Comparison of ENCODE assay signal across 9 mouse cellular contexts in the genomic region with DNA sequence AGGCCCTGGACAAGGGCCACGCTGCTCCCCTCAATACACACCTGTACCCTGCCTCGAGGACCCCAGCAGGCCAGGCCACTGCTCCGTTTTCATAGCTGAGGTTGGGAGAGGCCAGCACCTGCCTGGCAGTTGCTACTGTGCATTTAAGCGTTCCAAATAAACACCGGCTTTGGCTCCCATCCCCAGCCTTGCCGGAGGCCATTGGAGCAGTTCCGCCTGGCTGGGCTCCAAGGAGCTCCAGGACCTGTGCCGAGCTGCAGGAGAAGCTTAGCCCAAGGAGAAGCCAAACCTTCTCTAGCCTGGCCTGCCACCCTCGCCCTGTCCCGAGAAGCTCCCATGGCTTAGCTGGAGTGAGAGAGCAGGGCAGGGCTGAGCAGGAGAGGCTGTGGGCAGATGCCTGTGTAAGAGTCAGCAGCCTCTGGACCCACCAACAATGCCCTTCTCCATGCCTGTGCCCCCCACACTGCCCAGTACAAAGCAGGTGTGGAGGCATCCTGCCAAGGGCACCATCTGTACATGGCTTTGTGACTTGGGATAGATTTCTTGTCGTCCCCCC. TPM values are rescaled to one million over a fixed set of nuclear protein-coding genes. Genes with fewer than 3 reads are reported as not detected.
DNase-seq lines count a peak whose midpoint lies in the region; ATAC-seq lines count a peak whose summit lies in the region.
"Had no signal": no experiment of that assay in that cellular context is flagged by ENCODE, and none has a peak within 500 bp of the region (broad histone marks: within the 10 kb centered on the region; RNA-seq: fewer than 3 reads in every experiment).

No protein-coding gene starts in this region.

- H3K27ac ChIP-seq in forebrain, embryonic 10.5 days, result peak overlapping the region; percentile 9; the same call in 1 of the 2 replicates
- H3K27ac ChIP-seq in forebrain, embryonic 11.5 days (ENCODE audit: low read depth, low read length), result no peak overlapping the region
- peak overlapping the region; percentile 65 for H3K27ac ChIP-seq in forebrain, embryonic 12.5 days
- H3K27ac ChIP-seq in limb, embryonic 10.5 days, result peak overlapping the region; percentile 42; the same call in 1 of the 2 replicates
- H3K27ac ChIP-seq: stomach, embryonic 15.5 days had no signal

- H3K36me3 ChIP-seq in forebrain, embryonic 10.5 days (replicated peaks), result 0 out of 2 replicates have a peak, but pooled peaks cover 3% of the 10 kb centered on the region
- no peaks in the 10 kb centered on the region for H3K36me3 ChIP-seq in forebrain, embryonic 11.5 days (ENCODE audit: control insufficient read depth, insufficient read depth, low read length)
- H3K36me3 ChIP-seq in forebrain, embryonic 12.5 days (replicated peaks), result no peaks in the 10 kb centered on the region
- no peaks in the 10 kb centered on the region for H3K36me3 ChIP-seq in limb, embryonic 10.5 days
- H3K36me3 ChIP-seq: stomach, embryonic 15.5 days had no signal

- peaks cover 25% of the 10 kb centered on the region for H3K4me1 ChIP-seq in forebrain, embryonic 10.5 days
- H3K4me1 ChIP-seq in forebrain, embryonic 11.5 days (replicated peaks; ENCODE audit: control insufficient read depth, insufficient read depth, low read length), result peaks cover 2% of the 10 kb centered on the region; the same call in 1 of the 2 replicates
- peaks cover 8% of the 10 kb centered on the region for H3K4me1 ChIP-seq in forebrain, embryonic 12.5 days
- H3K4me1 ChIP-seq in limb, embryonic 10.5 days, result peaks cover 27% of the 10 kb centered on the region

- no peak overlapping the region for H3K4me2 ChIP-seq in forebrain, embryonic 11.5 days (ENCODE audit: low read depth, low read length, severe bottlenecking)
- H3K4me2 ChIP-seq in forebrain, embryonic 12.5 days, result peak overlapping the region; percentile 13; the same call in 1 of the 2 replicates
- H3K4me2 ChIP-seq: stomach, embryonic 15.5 days had no signal

- no peak for ATAC-seq in forebrain, embryonic 11.5 days (replicated peaks; ENCODE audit: low FRiP score)
- ATAC-seq in forebrain, embryonic 12.5 days (ENCODE audit: low FRiP score), result peak; percentile 23; the same call in 1 of the 2 replicates

- H3K9ac ChIP-seq in forebrain, embryonic 11.5 days (ENCODE audit: low read length), result no peak overlapping the region
- H3K9ac ChIP-seq in forebrain, embryonic 12.5 days, result no peak overlapping the region
- H3K9ac ChIP-seq: stomach, embryonic 15.5 days had no signal

- no peak for DNase-seq in forebrain, embryonic 10.5 days (ENCODE audit: extremely low spot score, low spot score)
- no peak for DNase-seq in forebrain, embryonic 11.5 days (ENCODE audit: low spot score)
- DNase-seq in adrenal gland, postnatal 10 days, result peak; percentile 92
- DNase-seq in heart, postnatal 25 days (ENCODE audit: low spot score), result peak; percentile 62
- no peak for DNase-seq in limb, embryonic 10.5 days (ENCODE audit: low spot score)
- DNase-seq in ovary, adult 18-20 months (ENCODE audit: low spot score), result peak; percentile 73
- no peak for DNase-seq in c-Kit-positive CD71-positive TER-119-positive erythroid progenitor cells, embryonic 14.5 days (ENCODE audit: low spot score)

- H3K4me3 ChIP-seq in forebrain, embryonic 10.5 days, result no peak overlapping the region
- H3K4me3 ChIP-seq in forebrain, embryonic 11.5 days (ENCODE audit: low read depth, low read length), result no peak overlapping the region
- H3K4me3 ChIP-seq in forebrain, embryonic 12.5 days (replicated peaks), result no peak overlapping the region
- no peak overlapping the region for H3K4me3 ChIP-seq in limb, embryonic 10.5 days
- H3K4me3 ChIP-seq: stomach, embryonic 15.5 days had no signal

- no peaks in the 10 kb centered on the region for H3K9me3 ChIP-seq in forebrain, embryonic 10.5 days
- H3K9me3 ChIP-seq in forebrain, embryonic 11.5 days (ENCODE audit: control insufficient read depth, low read length), result no peaks in the 10 kb centered on the region
- no peaks in the 10 kb centered on the region for H3K9me3 ChIP-seq in forebrain, embryonic 12.5 days
- H3K9me3 ChIP-seq in limb, embryonic 10.5 days (replicated peaks), result no peaks in the 10 kb centered on the region
- H3K9me3 ChIP-seq: stomach, embryonic 15.5 days had no signal

- intact Hi-C loops in heart, postnatal 25 days (cut with DNase I), result loop anchor here (5.0 kb wide), 1 partner anchor 36 kb away; no protein-coding TSS in a partner anchor

- H3K27me3 ChIP-seq in forebrain, embryonic 10.5 days (ENCODE audit: poor library complexity, severe bottlenecking), result no peaks in the 10 kb centered on the region
- H3K27me3 ChIP-seq in forebrain, embryonic 11.5 days (ENCODE audit: control insufficient read depth, insufficient read depth, low read length), result no peaks in the 10 kb centered on the region
- H3K27me3 ChIP-seq in forebrain, embryonic 12.5 days, result no peaks in the 10 kb centered on the region
- H3K27me3 ChIP-seq in limb, embryonic 10.5 days (ENCODE audit: low read depth, poor library complexity, severe bottlenecking), result no peaks in the 10 kb centered on the region
- H3K27me3 ChIP-seq: stomach, embryonic 15.5 days had no signal

- WGBS in forebrain, embryonic 10.5 days, result 52% methylated on average over 11 of the region's 11 CpGs
- 56% methylated on average over 11 of the region's 11 CpGs for WGBS in forebrain, embryonic 11.5 days
- WGBS in forebrain, embryonic 12.5 days, result 56% methylated on average over 11 of the region's 11 CpGs
- WGBS in limb, embryonic 10.5 days, result 82% methylated on average over 11 of the region's 11 CpGs

RNA-seq across cellular contexts. Expression of gene Selenon, which starts 39.6 kb away (rescaled TPM):
- polyA plus RNA-seq in forebrain, embryonic 10.5 days (2016; fragmentation: Nextera tagmentation; extraction: Ambion mirVana), result 8.3 and 9.3 TPM in 2 replicates
- 38.5 and 47.9 TPM in 2 replicates for polyA plus RNA-seq in forebrain, embryonic 11.5 days (2014; fragmentation: Nextera tagmentation; extraction: Ambion mirVana)
- 10 to 100 TPM; 30.8 to 32.9 TPM for total RNA-seq in adrenal gland, postnatal 10 days (2021)
- 9.3 and 14.8 TPM in 2 replicates for polyA plus RNA-seq in forebrain, embryonic 12.5 days (2016; fragmentation: Nextera tagmentation; extraction: Ambion mirVana)
- total RNA-seq in heart, postnatal 25 days (2021), result 10 to 100 TPM; 21.0 to 22.2 TPM
- 10.9 and 13.4 TPM in 2 replicates for polyA plus RNA-seq in limb, embryonic 10.5 days (2016; fragmentation: Nextera tagmentation; extraction: Ambion mirVana)

RNA-seq across cellular contexts. Expression of gene Mtfr1l, which starts 56.4 kb away (rescaled TPM):
- polyA plus RNA-seq in forebrain, embryonic 10.5 days (2016; fragmentation: Nextera tagmentation; extraction: Ambion mirVana), result 113 and 115 TPM in 2 replicates
- polyA plus RNA-seq in forebrain, embryonic 11.5 days (2014; fragmentation: Nextera tagmentation; extraction: Ambion mirVana), result 132 and 135 TPM in 2 replicates
- total RNA-seq in adrenal gland, postnatal 10 days (2021), result 100 to 1,000 TPM in 1 of 2 experiments, 10 to 100 TPM in 1; 99.7 to 124 TPM
- 125 and 129 TPM in 2 replicates for polyA plus RNA-seq in forebrain, embryonic 12.5 days (2016; fragmentation: Nextera tagmentation; extraction: Ambion mirVana)
- 100 to 1,000 TPM; 178 to 185 TPM for total RNA-seq in heart, postnatal 25 days (2021)
- 104 and 109 TPM in 2 replicates for polyA plus RNA-seq in limb, embryonic 10.5 days (2016; fragmentation: Nextera tagmentation; extraction: Ambion mirVana)

Comparison
In these comparisons a context has a peak if more than half of its experiments do, and no peak if none do; other contexts are left out.
1. DNase-seq: peak in adrenal gland, postnatal 10 days (single experiment), heart, postnatal 25 days (single experiment) and ovary, adult 18-20 months (single experiment); none in forebrain, embryonic 10.5 days (single experiment), forebrain, embryonic 11.5 days (single experiment), limb, embryonic 10.5 days (single experiment) and c-Kit-positive CD71-positive TER-119-positive erythroid progenitor cells, embryonic 14.5 days (single experiment).